Mouse (Mus musculus) hindbrain, embryonic 16.5 days (tissue): Measurements from ENCODE around the gene Cep170b. TPM values are rescaled to one million over a fixed set of nuclear protein-coding genes. Genes with fewer than 3 reads are reported as not detected.

Source experiments
- ATAC-seq: fragments of 200-750 bp; cut with Nextera tagmentation; 2 replicates; pipeline ENCODE4 v1.8.0; 2017; ENCODE audit warnings: moderate TSS enrichment, moderate library complexity
- H3K27ac ChIP-seq: fragments of 300-500 bp; sonication (generic); 2 replicates; pipeline ENCODE4 v1.5.1; 2014; ENCODE audit warnings: low read depth, mild to moderate bottlenecking, control low read depth, low read length, moderate library complexity
- H3K27me3 ChIP-seq: fragments of 300-500 bp; sonication (generic); replicated peaks from 2 replicates; pipeline ENCODE4 v1.6.1; 2014; ENCODE audit warnings: low read length; ENCODE audit not compliant: control insufficient read depth, insufficient read depth
- H3K36me3 ChIP-seq: fragments of 300-500 bp; sonication (generic); 2 replicates; pipeline ENCODE4 v1.6.1; 2014; ENCODE audit warnings: mild to moderate bottlenecking, low read length, moderate library complexity, mixed read lengths; ENCODE audit not compliant: control insufficient read depth, insufficient read depth
- H3K4me1 ChIP-seq: fragments of 300-500 bp; sonication (generic); 2 replicates; pipeline ENCODE4 v1.6.1; 2014; ENCODE audit warnings: low read depth, low read length; ENCODE audit not compliant: control insufficient read depth, insufficient read depth
- H3K4me2 ChIP-seq: fragments of 300-500 bp; sonication (generic); 2 replicates; pipeline ENCODE4 v1.6.1; 2014; ENCODE audit warnings: mild to moderate bottlenecking, low read length, control low read depth, moderate library complexity
- H3K4me3 ChIP-seq: fragments of 300-500 bp; sonication (generic); 2 replicates; pipeline ENCODE4 v1.5.1; 2014; ENCODE audit warnings: mild to moderate bottlenecking, low read length, control low read depth, moderate library complexity
- H3K9ac ChIP-seq: fragments of 300-500 bp; sonication (generic); 2 replicates; pipeline ENCODE4 v1.6.1; 2014; ENCODE audit warnings: low read depth, mild to moderate bottlenecking, control low read depth, low read length, moderate library complexity
- H3K9me3 ChIP-seq: fragments of 300-500 bp; sonication (generic); 2 replicates; pipeline ENCODE4 v1.6.1; 2014; ENCODE audit warnings: mild to moderate bottlenecking, low read length, moderate library complexity; ENCODE audit not compliant: control insufficient read depth
- WGBS: fragments of 180-500 bp; shearing (Covaris S2); extraction: QIAGEN DNeasy Blood & Tissue Kit; methylation state at CpG from one replicate; pipeline ENCODE4 v1.1.7; 2014; 5-methylcytosine and 5-hydroxymethylcytosine counted together
- polyA plus RNA-seq: library from polyadenylated mRNA; unstranded; fragments of >200 nt; fragmentation: Nextera tagmentation; extraction: Ambion mirVana; gene quantifications from 2 replicates; pipeline ENCODE4 v1.2.1, GENCODE M21; 2015

Gene Cep170b
- polyA plus RNA-seq, 1 experiment from 2014 or later: 30.6 TPM

DNA sequence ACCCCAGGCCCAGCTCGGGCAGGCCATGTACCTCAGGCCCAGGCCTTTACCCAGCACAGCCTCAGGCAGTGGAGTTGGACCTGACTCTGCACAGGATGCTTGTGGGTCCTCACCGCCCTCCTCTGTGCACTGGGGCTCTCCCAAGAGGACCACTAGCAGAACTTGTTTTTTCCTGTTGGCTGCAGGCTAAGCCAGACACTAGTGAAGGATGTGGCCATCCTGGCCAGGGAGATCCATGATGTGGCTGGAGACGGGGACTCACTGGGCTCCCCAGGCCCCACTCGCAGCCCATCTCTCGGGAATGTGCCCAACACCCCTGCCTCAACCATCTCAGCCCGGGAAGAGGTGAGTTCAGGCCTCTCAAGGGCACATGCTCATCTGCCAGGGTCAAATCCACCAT lies 22.5 kb downstream of the Cep170b start:
- Histone ChIP-seq H3K27ac (peak overlapping the region; percentile 26; the same call in 1 of the 2 replicates), H3K27me3 (no peaks in the 10 kb centered on the region), H3K4me1 (peaks cover 12% of the 10 kb centered on the region), H3K4me3 (no peak overlapping the region), H3K4me2 (no peak overlapping the region), H3K36me3 (peaks cover 35% of the 10 kb centered on the region), H3K9ac (no peak overlapping the region), H3K9me3 (no peaks in the 10 kb centered on the region)
- WGBS: 62% methylated on average over 6 of the region's 6 CpGs
- ATAC-seq: 0 out of 2 replicates have a peak, but pooled peaks have one; percentile 2

DNA sequence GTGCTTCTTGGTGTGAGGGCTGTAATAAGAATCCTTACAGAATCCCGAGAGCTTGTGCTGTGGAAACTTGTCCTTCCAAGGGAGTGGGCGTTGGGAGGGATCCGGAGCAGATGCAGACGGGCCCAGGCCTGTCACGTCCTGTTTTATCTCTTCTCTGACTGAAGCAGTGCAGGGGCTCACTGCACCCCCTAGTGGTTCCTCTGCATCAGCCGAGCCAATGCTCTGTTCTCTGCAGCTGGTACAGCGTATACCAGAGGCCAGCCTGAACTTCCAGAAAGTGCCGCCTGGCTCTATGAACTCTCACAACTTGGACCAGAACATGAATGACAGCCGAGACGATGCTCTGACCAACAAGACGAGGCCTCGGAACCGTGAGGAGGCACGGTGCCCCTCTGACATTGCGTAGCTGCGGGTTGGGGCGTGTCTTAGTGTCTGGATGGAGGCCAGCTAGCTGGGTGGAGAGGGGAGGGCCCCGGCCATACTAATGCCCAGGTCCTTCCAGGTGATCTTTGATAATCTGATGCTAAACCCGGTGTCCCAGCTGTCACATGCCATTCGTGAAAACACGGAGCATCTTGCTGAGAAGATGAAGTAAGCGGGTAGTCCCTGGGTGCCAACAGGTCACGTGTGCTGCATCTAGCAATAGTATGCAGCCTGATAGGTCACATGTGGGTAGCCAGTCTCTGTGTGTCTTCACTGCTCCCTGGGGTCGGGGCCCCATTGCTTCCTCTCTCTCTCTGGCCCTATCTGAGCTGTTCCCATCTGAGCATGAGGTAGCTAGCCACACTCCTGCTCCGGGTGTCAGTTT lies 23.1 kb downstream of the Cep170b start:
- H3K4me3 ChIP-seq: no peak overlapping the region
- peak; percentile 62 for ATAC-seq
- no peaks in the 10 kb centered on the region for H3K27me3 ChIP-seq
- H3K27ac ChIP-seq: peak overlapping the region; percentile 26; the same call in 1 of the 2 replicates
- H3K4me2 ChIP-seq: no peak overlapping the region
- 58% methylated on average over 25 of the region's 25 CpGs for WGBS
- no peaks in the 10 kb centered on the region for H3K9me3 ChIP-seq
- peaks cover 30% of the 10 kb centered on the region for H3K36me3 ChIP-seq
- peaks cover 12% of the 10 kb centered on the region for H3K4me1 ChIP-seq
- H3K9ac ChIP-seq: peak overlapping the region; percentile 20; the same call in 1 of the 2 replicates

DNA sequence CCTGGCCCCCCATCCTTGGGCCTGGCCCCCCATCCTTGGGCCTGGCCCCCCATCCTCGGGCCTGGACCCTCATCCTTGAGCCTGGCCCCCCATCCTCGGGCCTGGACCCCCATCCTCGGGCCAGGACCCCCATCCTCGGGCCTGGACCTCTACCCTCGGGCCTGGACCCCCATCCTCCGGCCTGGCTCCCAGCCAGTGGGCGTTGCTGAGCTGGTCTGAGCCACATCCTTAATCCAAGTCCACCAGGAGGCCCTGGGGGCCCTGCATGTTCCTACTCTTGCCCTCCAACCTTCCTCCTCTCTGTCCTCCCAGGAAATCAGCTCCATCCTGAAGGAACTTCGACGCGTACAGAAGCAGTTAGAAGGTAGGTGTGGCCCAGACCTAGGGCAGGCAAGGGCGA lies 24.0 kb downstream of the Cep170b start:
- H3K36me3 ChIP-seq: peaks cover 21% of the 10 kb centered on the region
- H3K4me2 ChIP-seq: no peak overlapping the region
- H3K27ac ChIP-seq: no peak overlapping the region
- H3K9ac ChIP-seq: peak overlapping the region; percentile 20; the same call in 1 of the 2 replicates
- H3K4me1 ChIP-seq: peaks cover 8% of the 10 kb centered on the region
- H3K4me3 ChIP-seq: no peak overlapping the region
- ATAC-seq: no peak
- 81% methylated on average over 10 of the region's 11 CpGs for WGBS
- H3K9me3 ChIP-seq: no peaks in the 10 kb centered on the region
- no peaks in the 10 kb centered on the region for H3K27me3 ChIP-seq

DNA sequence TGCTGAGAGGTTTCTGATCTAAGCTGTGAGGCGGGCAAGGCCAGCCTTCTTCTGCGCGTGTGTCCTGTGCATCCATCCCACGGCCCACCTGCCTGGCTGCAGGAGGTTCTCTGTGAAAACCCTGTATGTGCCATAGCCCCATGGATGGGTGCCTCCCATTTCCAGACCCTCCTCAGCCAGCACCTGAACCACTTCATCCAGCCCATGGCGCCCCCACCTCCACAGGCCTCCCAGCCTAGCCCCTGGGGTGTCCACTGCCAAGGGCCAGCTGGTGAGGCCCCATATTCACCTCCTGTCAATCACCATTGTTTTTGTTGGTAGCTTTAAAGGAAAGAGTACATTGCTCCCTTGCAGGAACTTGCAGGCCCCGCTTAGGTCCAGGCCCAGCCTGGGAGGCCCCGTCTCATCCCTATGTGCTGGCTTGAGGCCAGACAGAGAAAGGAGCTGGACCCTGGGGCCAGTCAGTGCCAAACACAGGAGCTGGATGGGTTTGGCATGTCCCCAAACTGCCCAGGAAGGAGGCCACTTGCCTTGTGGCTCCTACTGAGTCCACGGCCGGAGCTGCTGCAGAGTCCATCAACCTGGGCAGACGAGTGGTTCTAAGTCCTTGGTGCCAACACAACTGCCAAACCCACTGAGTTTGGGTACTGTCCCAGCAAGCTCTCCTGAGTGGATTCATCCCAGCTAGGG lies 24.8 kb downstream of the Cep170b start:
- Histone ChIP-seq H3K36me3 (peaks cover 14% of the 10 kb centered on the region), H3K27ac (no peak overlapping the region), H3K9ac (no peak overlapping the region), H3K4me1 (peaks cover 8% of the 10 kb centered on the region), H3K4me2 (no peak overlapping the region), H3K9me3 (no peaks in the 10 kb centered on the region), H3K27me3 (no peaks in the 10 kb centered on the region), H3K4me3 (no peak overlapping the region)
- ATAC-seq: no peak
- 70% methylated on average over 10 of the region's 10 CpGs for WGBS

DNA sequence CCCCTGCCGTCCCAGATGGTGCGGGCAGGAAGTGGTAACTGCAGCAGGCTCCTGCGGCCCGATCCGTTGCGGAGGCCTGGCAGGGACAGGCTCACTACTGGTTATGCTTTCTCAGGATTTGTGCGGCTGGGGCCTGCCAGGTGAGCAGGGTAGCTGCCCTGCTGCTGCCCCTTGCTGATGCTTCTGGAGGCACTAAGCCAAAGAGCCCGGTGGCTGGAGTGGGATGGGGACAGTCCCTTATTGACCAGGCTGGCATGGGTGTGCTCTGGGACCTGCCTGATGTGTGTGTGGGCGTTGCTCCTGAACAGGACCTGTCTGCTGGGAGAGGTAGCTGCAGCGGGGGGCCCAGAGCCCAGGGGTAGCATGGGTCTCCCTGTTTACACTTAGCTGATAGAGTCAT lies 25.5 kb downstream of the Cep170b start:
- no peak overlapping the region for H3K4me3 ChIP-seq
- peaks cover 8% of the 10 kb centered on the region for H3K4me1 ChIP-seq
- WGBS: 89% methylated on average over 10 of the region's 10 CpGs
- no peaks in the 10 kb centered on the region for H3K27me3 ChIP-seq
- no peak overlapping the region for H3K4me2 ChIP-seq
- no peak overlapping the region for H3K27ac ChIP-seq
- H3K36me3 ChIP-seq: peaks cover 11% of the 10 kb centered on the region; the same call in 1 of the 2 replicates
- H3K9me3 ChIP-seq: no peaks in the 10 kb centered on the region
- no peak overlapping the region for H3K9ac ChIP-seq
- no peak for ATAC-seq

DNA sequence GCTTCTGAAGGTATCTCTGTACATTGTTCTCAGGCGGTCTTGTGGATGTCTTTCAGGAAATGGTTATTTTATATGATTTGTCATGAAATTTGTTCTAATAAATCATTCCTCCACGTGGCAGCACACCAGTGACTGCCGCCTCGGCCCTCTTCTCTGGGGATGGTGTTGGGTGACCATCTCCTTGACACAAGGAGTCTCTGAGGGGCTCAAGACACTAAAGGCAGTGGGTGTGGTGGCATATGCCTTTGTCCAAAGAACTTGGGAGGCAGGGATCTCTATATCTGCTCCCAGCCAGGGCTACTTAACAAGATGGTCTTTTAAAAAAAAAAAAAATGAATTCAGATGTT lies 26.2 kb downstream of the Cep170b start:
- ATAC-seq: peak; percentile 7; the same call in 1 of the 2 replicates
- Histone ChIP-seq H3K4me2 (no peak overlapping the region), H3K9ac (no peak overlapping the region), H3K9me3 (no peaks in the 10 kb centered on the region), H3K4me1 (peaks cover 8% of the 10 kb centered on the region), H3K27ac (0 out of 2 replicates have a peak overlapping the region, but pooled peaks have one; percentile 10), H3K27me3 (no peaks in the 10 kb centered on the region), H3K36me3 (peaks cover 8% of the 10 kb centered on the region; the same call in 1 of the 2 replicates), H3K4me3 (no peak overlapping the region)
- 68% methylated on average over 4 of the region's 4 CpGs for WGBS

DNA sequence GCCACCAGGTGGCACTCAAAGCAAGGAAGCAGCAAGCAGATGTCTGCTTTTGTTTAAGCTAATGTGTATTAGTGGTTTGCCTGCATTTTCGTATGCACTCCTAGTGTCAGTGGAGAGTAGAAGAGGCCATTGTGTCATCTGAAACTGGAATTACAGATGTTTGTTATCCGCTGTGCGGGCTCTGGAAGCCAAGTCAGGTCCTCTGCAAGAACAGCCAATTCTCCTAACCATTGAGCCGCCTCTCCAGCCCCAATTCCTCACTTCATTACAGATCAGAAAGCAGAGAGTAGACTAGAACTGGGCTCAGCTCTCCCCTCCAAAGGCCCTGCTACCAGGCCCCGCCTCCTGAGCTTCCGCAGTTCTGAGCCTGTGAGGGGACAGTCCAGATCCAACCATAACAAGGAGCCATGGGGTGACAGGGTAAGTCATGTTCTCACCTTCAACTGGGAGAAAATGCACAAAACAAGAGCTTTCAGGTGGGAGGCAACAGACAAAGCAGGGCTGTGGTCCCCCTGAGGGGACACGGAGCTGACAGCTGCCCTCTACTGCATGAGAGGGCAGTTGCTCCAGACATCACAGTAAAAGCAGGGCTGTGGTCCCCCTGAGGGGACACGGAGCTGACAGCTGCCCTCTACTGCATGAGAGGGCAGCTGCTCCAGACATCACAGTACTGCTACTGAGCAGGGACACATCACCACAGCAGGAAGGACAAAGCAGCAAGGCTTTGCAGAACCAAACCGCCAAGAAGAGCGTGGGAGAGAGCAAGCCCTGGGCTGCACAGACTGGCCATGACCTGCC lies 26.8 kb downstream of the Cep170b start:
- peaks cover 8% of the 10 kb centered on the region for H3K4me1 ChIP-seq
- no peaks in the 10 kb centered on the region for H3K27me3 ChIP-seq
- peak; percentile 46 for ATAC-seq
- peak overlapping the region; percentile 77 for H3K27ac ChIP-seq
- WGBS: 17% methylated on average over 10 of the region's 10 CpGs
- H3K36me3 ChIP-seq: peaks cover 8% of the 10 kb centered on the region; the same call in 1 of the 2 replicates
- no peak overlapping the region for H3K4me3 ChIP-seq
- no peaks in the 10 kb centered on the region for H3K9me3 ChIP-seq
- no peak overlapping the region for H3K4me2 ChIP-seq
- H3K9ac ChIP-seq: peak overlapping the region; percentile 20

DNA sequence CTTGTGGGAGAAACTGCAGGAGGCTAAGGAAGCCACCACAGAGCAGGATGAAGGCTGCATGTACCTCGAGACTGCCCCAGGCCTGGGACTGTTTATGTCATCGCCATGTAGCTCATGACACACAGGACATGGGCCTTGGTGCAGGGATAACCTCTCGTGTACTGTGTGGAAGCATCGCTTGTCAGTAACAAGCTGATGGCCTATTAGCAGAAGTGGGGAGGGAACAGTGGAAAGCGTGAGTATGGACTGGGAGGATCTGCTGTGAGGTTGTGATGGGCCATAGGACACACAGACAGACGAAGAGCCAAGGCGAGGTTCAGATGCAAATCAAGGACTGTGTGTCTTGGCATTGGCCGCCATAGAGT lies 27.3 kb downstream of the Cep170b start:
- peaks cover 8% of the 10 kb centered on the region for H3K4me1 ChIP-seq
- no peaks in the 10 kb centered on the region for H3K27me3 ChIP-seq
- H3K36me3 ChIP-seq: peaks cover 8% of the 10 kb centered on the region; the same call in 1 of the 2 replicates
- H3K9ac ChIP-seq: peak overlapping the region; percentile 20
- 63% methylated on average over 8 of the region's 8 CpGs for WGBS
- 0 out of 2 replicates have a peak, but pooled peaks have one; percentile 3 for ATAC-seq
- no peaks in the 10 kb centered on the region for H3K9me3 ChIP-seq
- H3K4me2 ChIP-seq: no peak overlapping the region
- H3K27ac ChIP-seq: peak overlapping the region; percentile 77
- no peak overlapping the region for H3K4me3 ChIP-seq
